Mouse (Mus musculus) liver, postnatal 0 days (tissue): Measurements from ENCODE around the gene Tnfrsf21.

ENCODE experiments used
- CTCF ChIP-seq: sonication (generic); IDR thresholded peaks from 2 replicates; pipeline ENCODE4 v1.5.1; 2016; ENCODE audit warnings: antibody characterized with exemption, low read depth
- EP300 ChIP-seq: IDR thresholded peaks from 2 replicates; pipeline ENCODE4 v1.6.1; 2016; ENCODE audit warnings: antibody characterized with exemption, low read depth, mild to moderate bottlenecking

- TF ChIP-seq CTCF, result no peak
- no peak for TF ChIP-seq EP300
These were observed 4.7 kb downstream of the Tnfrsf21 start for GRCm38 (mm10) chr17:43021017-43021416.
